Mouse (Mus musculus) stomach, embryonic 14.5 days (tissue): ENCODE results near the gene Rad50. TPM values are rescaled to one million over a fixed set of nuclear protein-coding genes. Genes with fewer than 3 reads are reported as not detected.

Source experiments
- ATAC-seq: fragments of 200-750 bp; cut with Nextera tagmentation; 2 replicates; pipeline ENCODE4 v1.8.0; 2017; ENCODE audit warnings: low read depth, moderate TSS enrichment; ENCODE audit not compliant: insufficient number of reproducible peaks, insufficient read depth, low FRiP score
- H3K27ac ChIP-seq: fragments of 300-500 bp; sonication (generic); 2 replicates; pipeline ENCODE4 v1.5.1; 2014; ENCODE audit warnings: mild to moderate bottlenecking, low read length, moderate library complexity, mixed read lengths
- H3K27me3 ChIP-seq: fragments of 300-500 bp; sonication (generic); 2 replicates; pipeline ENCODE4 v1.6.1; 2014; ENCODE audit warnings: low read length, control low read depth, mixed read lengths; ENCODE audit not compliant: control insufficient read depth, insufficient read depth
- H3K36me3 ChIP-seq: fragments of 300-500 bp; sonication (generic); 2 replicates; pipeline ENCODE4 v1.6.1; 2014; ENCODE audit warnings: mild to moderate bottlenecking, control low read depth, low read length, moderate library complexity, mixed read lengths; ENCODE audit not compliant: control insufficient read depth, insufficient read depth
- H3K4me1 ChIP-seq: fragments of 300-500 bp; sonication (generic); 2 replicates; pipeline ENCODE4 v1.6.1; 2014; ENCODE audit warnings: low read length, control low read depth, mixed read lengths; ENCODE audit not compliant: control insufficient read depth, insufficient read depth
- H3K4me2 ChIP-seq: fragments of 300-500 bp; sonication (generic); replicated peaks from 2 replicates; pipeline ENCODE4 v1.6.1; 2014; ENCODE audit warnings: low read depth, low read length, control low read depth
- H3K4me3 ChIP-seq: fragments of 300-500 bp; sonication (generic); 2 replicates; pipeline ENCODE4 v1.5.1; 2014; ENCODE audit warnings: low read depth, low read length, control low read depth
- H3K9ac ChIP-seq: fragments of 300-500 bp; sonication (generic); replicated peaks from 2 replicates; pipeline ENCODE4 v1.6.1; 2014; ENCODE audit warnings: low read depth, mild to moderate bottlenecking, control low read depth, low read length, moderate library complexity, mixed read lengths
- H3K9me3 ChIP-seq: fragments of 300-500 bp; sonication (generic); 2 replicates; pipeline ENCODE4 v1.6.1; 2016; ENCODE audit warnings: low read depth, low read length, control low read depth; ENCODE audit not compliant: control insufficient read depth
- WGBS: fragments of 180-500 bp; shearing (Covaris S2); extraction: QIAGEN DNeasy Blood & Tissue Kit; methylation state at CpG from one replicate; pipeline ENCODE4 v1.1.7; 2014; 5-methylcytosine and 5-hydroxymethylcytosine counted together
- polyA plus RNA-seq: library from polyadenylated mRNA; unstranded; fragments of >200 nt; fragmentation: Nextera tagmentation; extraction: Ambion mirVana; gene quantifications from 2 replicates; pipeline ENCODE4 v1.2.1, GENCODE M21; 2014

The Rad50 gene
- polyA plus RNA-seq, 1 experiment from 2014 or later, result 28.9 TPM

DNA sequence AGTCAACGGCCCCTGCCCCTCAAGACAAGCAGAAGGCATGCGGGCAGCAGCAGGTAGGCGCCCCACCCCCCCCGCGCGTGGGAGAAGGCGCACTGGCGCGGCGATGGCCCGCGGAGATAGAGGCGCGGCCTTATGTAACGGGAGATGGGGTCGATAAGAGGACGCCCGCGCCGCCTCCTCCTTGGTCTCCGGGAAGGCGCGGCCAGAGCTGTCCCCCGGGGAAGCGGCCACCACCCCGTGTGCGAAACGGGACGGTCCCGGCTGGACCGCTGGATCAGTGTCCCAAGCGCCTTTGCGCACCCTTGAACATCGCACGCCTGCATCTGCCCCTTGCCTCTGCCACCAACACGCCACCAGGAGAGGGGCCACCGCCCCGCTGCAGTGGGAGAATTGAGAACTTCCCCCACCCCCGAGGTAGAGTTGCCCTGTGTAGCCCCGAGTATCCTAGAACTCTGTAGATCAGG, 70.9 kb downstream of the Rad50 start:
- Histone ChIP-seq H3K9ac (no peak overlapping the region; the same call in 1 of the 2 replicates), H3K4me3 (peak overlapping the region; percentile 27), H3K4me1 (peaks cover 8% of the 10 kb centered on the region; the same call in 1 of the 2 replicates), H3K36me3 (no peaks in the 10 kb centered on the region), H3K4me2 (peak overlapping the region; percentile 63), H3K9me3 (no peaks in the 10 kb centered on the region), H3K27ac (no peak overlapping the region), H3K27me3 (0 out of 2 replicates have a peak, but pooled peaks cover 2% of the 10 kb centered on the region)
- 1% methylated on average over 39 of the region's 40 CpGs for WGBS
- ATAC-seq, result 0 out of 2 replicates have a peak, but pooled peaks have one; percentile 28

DNA sequence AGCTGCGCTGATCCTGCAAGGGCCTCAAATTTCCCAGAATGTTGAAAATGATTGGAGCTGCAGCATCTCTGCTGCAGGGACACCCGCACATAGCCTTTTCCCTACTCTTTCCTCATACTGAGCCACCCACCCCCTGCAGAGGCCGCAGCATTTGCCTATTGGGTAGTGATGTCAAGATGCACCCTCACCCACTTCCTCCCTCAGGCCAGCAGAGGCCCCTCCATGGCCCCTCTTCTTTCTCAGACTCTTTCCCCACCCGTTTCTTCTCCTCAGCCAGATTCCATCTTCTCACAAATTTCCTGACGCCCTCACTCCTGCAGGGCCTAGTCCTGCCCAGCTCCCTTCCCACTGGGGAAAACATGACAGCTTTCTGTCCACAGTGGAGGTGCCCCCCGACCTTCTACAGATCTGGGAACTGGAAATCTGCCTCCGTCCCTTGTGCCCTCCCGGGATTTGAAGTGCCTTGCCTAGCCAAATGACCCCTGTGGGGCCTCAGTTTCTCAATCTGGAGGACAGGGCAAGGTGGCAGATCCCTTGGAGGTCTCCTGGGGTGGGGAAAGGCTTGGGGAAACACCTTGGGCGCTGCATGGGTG, 71.4 kb downstream of the Rad50 start:
- no peak for ATAC-seq
- H3K36me3 ChIP-seq, result no peaks in the 10 kb centered on the region
- H3K4me1 ChIP-seq, result peaks cover 8% of the 10 kb centered on the region; the same call in 1 of the 2 replicates
- peak overlapping the region; percentile 27 for H3K4me3 ChIP-seq
- H3K9ac ChIP-seq, result no peak overlapping the region
- H3K4me2 ChIP-seq, result peak overlapping the region; percentile 63
- H3K27me3 ChIP-seq, result 0 out of 2 replicates have a peak, but pooled peaks cover 2% of the 10 kb centered on the region
- 37% methylated on average over 9 of the region's 9 CpGs for WGBS
- no peak overlapping the region for H3K27ac ChIP-seq
- no peaks in the 10 kb centered on the region for H3K9me3 ChIP-seq

GRCm38 (mm10) chr11:53634556-53634955, 72.6 kb downstream of the Rad50 start, which contains the start of gene Il13:
Il13 (minus strand) TSS chr11:53634702.
- no peak for ATAC-seq
- H3K27ac ChIP-seq, result no peak within 1 kb of the TSS
- 0 out of 2 replicates have a peak, but pooled peaks cover 2% of the 10 kb centered on the region for H3K27me3 ChIP-seq
- no peaks in the 10 kb centered on the region for H3K9me3 ChIP-seq
- no peaks in the 10 kb centered on the region for H3K36me3 ChIP-seq
- WGBS, result 92% methylated on average over 8 of the region's 8 CpGs
- no peak within 1 kb of the TSS for H3K4me2 ChIP-seq
- peaks cover 8% of the 10 kb centered on the region; the same call in 1 of the 2 replicates for H3K4me1 ChIP-seq
- H3K9ac ChIP-seq, result no peak within 1 kb of the TSS
- H3K4me3 ChIP-seq, result no peak within 1 kb of the TSS

DNA sequence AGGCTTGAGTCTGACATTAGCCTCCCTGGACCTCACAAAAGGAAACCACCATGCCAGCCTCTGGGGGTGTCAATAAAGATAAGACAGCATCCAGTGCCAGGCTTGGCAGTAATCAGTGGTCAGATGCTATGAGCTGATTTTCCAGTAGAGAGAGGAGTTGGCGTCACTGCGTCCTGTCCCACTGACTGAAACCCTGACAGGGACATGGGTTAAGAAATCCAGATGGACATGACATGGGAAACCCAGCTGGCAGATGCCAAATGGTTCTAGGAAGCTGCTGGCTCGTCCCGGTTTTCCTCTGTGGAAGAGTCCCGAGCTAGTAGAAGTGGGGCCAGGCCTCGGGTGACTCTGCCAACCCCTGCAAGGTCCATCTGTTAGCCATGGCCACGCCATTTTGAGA, 73.5 kb downstream of the Rad50 start:
- 0 out of 2 replicates have a peak, but pooled peaks cover 2% of the 10 kb centered on the region for H3K27me3 ChIP-seq
- H3K4me3 ChIP-seq, result no peak overlapping the region
- no peak overlapping the region for H3K4me2 ChIP-seq
- no peaks in the 10 kb centered on the region for H3K9me3 ChIP-seq
- H3K9ac ChIP-seq, result no peak overlapping the region
- 84% methylated on average over 7 of the region's 7 CpGs for WGBS
- peaks cover 8% of the 10 kb centered on the region; the same call in 1 of the 2 replicates for H3K4me1 ChIP-seq
- H3K27ac ChIP-seq, result no peak overlapping the region
- ATAC-seq, result no peak
- H3K36me3 ChIP-seq, result no peaks in the 10 kb centered on the region

DNA sequence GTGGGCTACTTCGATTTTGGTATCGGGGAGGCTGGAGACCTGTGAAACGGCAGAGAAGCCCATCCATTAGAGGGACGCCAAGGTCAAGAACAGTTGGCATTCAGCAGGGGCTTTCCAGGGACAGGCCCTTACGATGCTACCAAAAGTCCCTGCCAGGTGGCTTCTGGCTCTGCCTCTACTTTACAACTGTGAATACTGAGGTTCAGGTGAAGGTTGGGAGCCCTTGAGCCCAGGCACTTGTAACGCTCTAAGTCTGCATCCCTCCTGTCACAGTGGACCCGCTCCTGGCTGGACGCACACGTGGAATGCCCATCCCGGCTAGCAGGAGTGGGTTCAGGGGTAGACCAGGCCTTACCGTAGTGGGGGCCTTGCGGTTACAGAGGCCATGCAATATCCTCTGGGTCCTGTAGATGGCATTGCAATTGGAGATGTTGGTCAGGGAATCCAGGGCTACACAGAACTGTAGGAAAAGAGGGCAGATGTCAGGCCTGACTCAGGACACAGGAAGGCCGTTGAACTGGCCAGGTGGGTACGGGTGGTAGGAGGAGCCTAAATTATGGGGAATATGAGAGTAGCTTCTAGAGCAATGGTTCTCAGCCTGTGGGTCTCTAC, 74.9 kb downstream of the Rad50 start:
- no peaks in the 10 kb centered on the region for H3K36me3 ChIP-seq
- no peak overlapping the region for H3K27ac ChIP-seq
- ATAC-seq, result no peak
- H3K4me3 ChIP-seq, result no peak overlapping the region
- H3K9ac ChIP-seq, result no peak overlapping the region
- H3K27me3 ChIP-seq, result 0 out of 2 replicates have a peak, but pooled peaks cover 2% of the 10 kb centered on the region
- H3K4me2 ChIP-seq, result no peak overlapping the region
- peaks cover 8% of the 10 kb centered on the region; the same call in 1 of the 2 replicates for H3K4me1 ChIP-seq
- H3K9me3 ChIP-seq, result no peaks in the 10 kb centered on the region
- WGBS, result 72% methylated on average over 14 of the region's 14 CpGs

DNA sequence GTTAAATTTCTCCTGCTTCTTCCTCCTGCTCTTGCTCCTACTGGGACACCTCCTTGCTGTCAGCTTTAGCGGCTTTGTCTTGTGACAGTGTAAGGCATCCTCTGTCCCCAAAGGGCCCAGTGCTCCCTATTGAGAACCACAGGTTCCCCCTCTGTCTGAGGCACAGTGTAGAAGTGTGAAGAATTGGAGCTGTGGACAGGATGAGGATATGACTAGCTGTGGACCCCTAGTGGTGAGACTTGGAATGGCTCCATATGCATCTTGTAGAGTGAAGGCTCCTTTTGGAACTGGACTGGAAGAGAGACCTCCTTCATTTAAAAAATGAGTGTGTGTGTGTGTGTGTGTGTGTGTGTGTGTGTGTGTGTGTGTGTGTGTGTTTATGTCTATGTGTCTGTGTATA, 79.3 kb downstream of the Rad50 start:
- H3K36me3 ChIP-seq, result no peaks in the 10 kb centered on the region
- no peak overlapping the region for H3K4me2 ChIP-seq
- no peaks in the 10 kb centered on the region for H3K27me3 ChIP-seq
- no peaks in the 10 kb centered on the region for H3K4me1 ChIP-seq
- no peak overlapping the region for H3K27ac ChIP-seq
- no peak overlapping the region for H3K9ac ChIP-seq
- H3K4me3 ChIP-seq, result no peak overlapping the region
- WGBS, result 13% methylated on average over 1 of the region's 1 CpGs
- no peaks in the 10 kb centered on the region for H3K9me3 ChIP-seq
- ATAC-seq, result 0 out of 2 replicates have a peak, but pooled peaks have one; percentile 53

DNA sequence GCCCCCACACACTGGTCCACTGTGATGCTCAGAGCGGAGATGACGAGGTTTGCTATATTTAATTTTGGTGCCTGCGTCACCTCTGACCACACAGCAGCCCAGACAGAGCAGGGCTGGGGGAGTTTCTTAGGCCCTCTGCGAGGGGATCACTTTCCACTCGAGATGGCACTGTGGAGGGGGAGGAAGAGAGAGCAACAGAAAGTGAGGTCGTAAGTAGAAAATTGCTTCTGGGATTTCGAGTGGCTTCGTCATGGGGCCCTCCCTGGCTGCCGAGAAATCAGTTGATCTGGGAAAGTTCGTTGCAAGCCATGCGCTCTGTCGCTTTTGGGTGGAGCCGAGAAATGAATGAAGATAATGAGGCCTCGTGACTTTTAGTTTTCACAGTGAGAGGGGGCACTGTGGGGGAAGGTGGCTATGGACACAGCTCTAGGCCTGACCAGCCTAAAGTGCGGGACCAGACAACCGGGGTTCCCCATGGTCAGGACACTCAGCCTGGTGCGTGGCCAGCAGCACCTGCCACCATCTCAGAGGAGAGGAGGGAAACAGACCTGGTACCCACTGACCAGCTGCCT, 80.2 kb downstream of the Rad50 start:
- H3K36me3 ChIP-seq, result no peaks in the 10 kb centered on the region
- no peaks in the 10 kb centered on the region for H3K9me3 ChIP-seq
- no peaks in the 10 kb centered on the region for H3K4me1 ChIP-seq
- H3K4me3 ChIP-seq, result no peak overlapping the region
- ATAC-seq, result no peak
- no peak overlapping the region for H3K27ac ChIP-seq
- H3K4me2 ChIP-seq, result no peak overlapping the region
- 56% methylated on average over 17 of the region's 17 CpGs for WGBS
- H3K27me3 ChIP-seq, result no peaks in the 10 kb centered on the region
- no peak overlapping the region for H3K9ac ChIP-seq

- no peak overlapping the region for H3K9ac ChIP-seq
- no peak overlapping the region for H3K27ac ChIP-seq
- H3K9me3 ChIP-seq, result no peaks in the 10 kb centered on the region
- H3K27me3 ChIP-seq, result no peaks in the 10 kb centered on the region
- H3K4me1 ChIP-seq, result no peaks in the 10 kb centered on the region
- no peak for ATAC-seq
- H3K36me3 ChIP-seq, result no peaks in the 10 kb centered on the region
- 86% methylated on average over 2 of the region's 2 CpGs for WGBS
- no peak overlapping the region for H3K4me3 ChIP-seq
- H3K4me2 ChIP-seq, result no peak overlapping the region
These were observed 83.0 kb downstream of the Rad50 start for GRCm38 (mm10) chr11:53624124-53624523.
